Mouse (Mus musculus) lung, embryonic 15.5 days (tissue): ENCODE results near the gene Gm15319. TPM values are rescaled to one million over a fixed set of nuclear protein-coding genes. Genes with fewer than 3 reads are reported as not detected.
"Not testable (repeated sequence)": the region's sequence is repeated elsewhere in the genome, so short reads cannot be mapped to it uniquely, and the experiment has no call there.

Experiments
- ATAC-seq: fragments of 200-750 bp; cut with Nextera tagmentation; 2 replicates; pipeline ENCODE4 v1.8.0; 2017; ENCODE audit warnings: moderate number of reproducible peaks, borderline replicate concordance; ENCODE audit not compliant: low FRiP score, low TSS enrichment; ENCODE audit errors: extremely low read depth
- H3K27ac ChIP-seq: fragments of 300-500 bp; sonication (generic); 2 replicates; pipeline ENCODE4 v1.5.1; 2015; ENCODE audit warnings: moderate library complexity, mild to moderate bottlenecking, inconsistent platforms
- H3K27me3 ChIP-seq: fragments of 300-500 bp; sonication (generic); 2 replicates; pipeline ENCODE4 v1.6.1; 2015; ENCODE audit warnings: inconsistent platforms
- H3K36me3 ChIP-seq: fragments of 300-500 bp; sonication (generic); 2 replicates; pipeline ENCODE4 v1.6.1; 2015; ENCODE audit warnings: inconsistent platforms
- H3K4me1 ChIP-seq: fragments of 300-500 bp; sonication (generic); 2 replicates; pipeline ENCODE4 v1.6.1; 2015; ENCODE audit warnings: inconsistent platforms
- H3K4me2 ChIP-seq: fragments of 300-500 bp; sonication (generic); 2 replicates; pipeline ENCODE4 v1.6.1; 2015; ENCODE audit warnings: inconsistent platforms, mild to moderate bottlenecking, moderate library complexity
- H3K4me3 ChIP-seq: fragments of 300-500 bp; sonication (generic); 2 replicates; pipeline ENCODE4 v1.5.1; 2015; ENCODE audit warnings: mild to moderate bottlenecking, inconsistent platforms
- H3K9ac ChIP-seq: fragments of 300-500 bp; sonication (generic); 2 replicates; pipeline ENCODE4 v1.6.1; 2015; ENCODE audit warnings: inconsistent platforms
- H3K9me3 ChIP-seq: fragments of 300-500 bp; sonication (generic); 2 replicates; pipeline ENCODE4 v1.6.1; 2016; ENCODE audit warnings: inconsistent platforms
- WGBS: fragments of 180-500 bp; shearing (Covaris S2); methylation state at CpG from one replicate; pipeline ENCODE4 v1.1.7; 2015; 5-methylcytosine and 5-hydroxymethylcytosine counted together
- polyA plus RNA-seq: library from polyadenylated mRNA; unstranded; fragments of >200 nt; fragmentation: Nextera tagmentation; extraction: Ambion mirVana; gene quantifications from 2 replicates; pipeline ENCODE4 v1.2.1, GENCODE M21; 2015

Gene Gm15319
- polyA plus RNA-seq, 1 experiment from 2014 or later: not detected

- not testable (repeated sequence) for H3K4me2 ChIP-seq, H3K27me3 ChIP-seq, H3K9me3 ChIP-seq, H3K27ac ChIP-seq, H3K4me1 ChIP-seq, H3K9ac ChIP-seq, H3K4me3 ChIP-seq, ATAC-seq, H3K36me3 ChIP-seq
- no CpG with 5 or more reads among the region's 4 CpGs for WGBS
Observed at GRCm38 (mm10) chr8:20379650-20380436, 16.8 kb upstream of the Gm15319 start.

DNA sequence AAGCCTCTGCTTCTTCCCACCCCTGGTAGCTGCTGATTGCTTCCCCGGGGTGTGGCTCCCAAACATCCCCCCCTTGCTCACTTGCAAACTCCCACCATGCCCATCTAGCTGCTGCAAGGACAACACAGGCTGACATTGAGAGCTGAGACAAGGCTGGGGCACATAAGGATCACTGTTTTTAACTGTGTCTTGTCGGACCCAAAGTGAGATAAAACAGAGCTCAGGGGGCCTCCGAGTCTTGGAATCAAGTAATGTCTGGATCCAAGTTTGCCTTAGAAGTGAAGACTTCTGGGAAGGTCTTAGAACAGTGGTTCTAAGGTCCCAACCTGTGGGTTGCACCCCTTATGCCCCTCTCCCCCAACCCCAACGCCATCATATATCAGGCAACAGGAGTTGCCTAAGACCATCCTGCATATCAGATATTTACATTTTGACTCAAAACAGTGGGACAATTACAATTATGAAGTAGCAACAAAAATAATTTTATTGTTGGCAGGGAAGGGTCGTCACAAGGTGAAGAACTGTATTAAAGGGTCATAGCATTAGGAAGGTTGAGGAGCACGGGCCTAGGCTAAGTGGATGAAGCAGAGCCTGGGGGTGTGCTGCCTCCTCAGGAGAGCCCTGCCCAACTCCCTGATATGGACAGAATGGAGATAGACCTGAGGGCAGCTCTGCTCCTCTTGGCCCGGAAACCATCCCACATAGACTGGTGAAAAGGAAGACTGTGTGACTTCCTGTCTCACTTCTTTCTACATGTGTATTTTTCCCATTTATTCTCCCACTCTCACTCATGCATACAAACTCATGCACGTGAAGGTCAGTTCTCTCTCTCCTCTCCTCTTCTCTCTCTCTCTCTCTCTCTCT, 16.0 kb upstream of the Gm15319 start:
- peak; percentile 79 for ATAC-seq
- not testable (repeated sequence) for H3K36me3 ChIP-seq, H3K4me1 ChIP-seq, H3K27ac ChIP-seq, H3K9ac ChIP-seq, H3K27me3 ChIP-seq, H3K4me3 ChIP-seq, H3K9me3 ChIP-seq, H3K4me2 ChIP-seq
- WGBS: 74% methylated on average over 4 of the region's 8 CpGs

DNA sequence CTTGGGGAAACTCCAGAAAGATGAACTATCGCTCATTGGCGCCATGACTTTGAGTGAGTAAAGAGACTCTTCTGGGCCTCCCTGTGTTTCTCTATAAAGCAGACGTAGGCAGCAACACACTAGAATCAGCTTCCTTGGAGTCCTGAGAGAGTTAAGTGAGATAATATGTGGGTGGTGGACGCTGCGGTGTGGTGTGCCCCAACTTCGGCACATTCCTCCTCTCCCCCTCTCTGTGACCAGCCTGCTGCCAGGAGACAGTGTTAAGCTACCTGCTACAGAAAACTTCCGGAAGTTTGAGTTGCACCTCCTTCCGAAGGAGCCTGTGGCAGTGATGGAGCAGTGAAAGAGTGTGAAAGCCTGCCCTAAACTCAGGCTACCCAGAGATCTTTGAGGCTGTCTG, 15.3 kb upstream of the Gm15319 start:
- not testable (repeated sequence) for H3K4me2 ChIP-seq, H3K27ac ChIP-seq, H3K9ac ChIP-seq, H3K4me1 ChIP-seq, H3K36me3 ChIP-seq, H3K9me3 ChIP-seq, H3K4me3 ChIP-seq, ATAC-seq, H3K27me3 ChIP-seq
- 80% methylated on average over 6 of the region's 8 CpGs for WGBS

GRCm38 (mm10) chr8:20375698-20376097, 12.7 kb upstream of the Gm15319 start:
- ATAC-seq, H3K4me1 ChIP-seq, H3K27me3 ChIP-seq, H3K9ac ChIP-seq, H3K27ac ChIP-seq, H3K4me3 ChIP-seq, H3K9me3 ChIP-seq, H3K36me3 ChIP-seq, H3K4me2 ChIP-seq: not testable (repeated sequence)
- no CpG with 5 or more reads among the region's 3 CpGs for WGBS

DNA sequence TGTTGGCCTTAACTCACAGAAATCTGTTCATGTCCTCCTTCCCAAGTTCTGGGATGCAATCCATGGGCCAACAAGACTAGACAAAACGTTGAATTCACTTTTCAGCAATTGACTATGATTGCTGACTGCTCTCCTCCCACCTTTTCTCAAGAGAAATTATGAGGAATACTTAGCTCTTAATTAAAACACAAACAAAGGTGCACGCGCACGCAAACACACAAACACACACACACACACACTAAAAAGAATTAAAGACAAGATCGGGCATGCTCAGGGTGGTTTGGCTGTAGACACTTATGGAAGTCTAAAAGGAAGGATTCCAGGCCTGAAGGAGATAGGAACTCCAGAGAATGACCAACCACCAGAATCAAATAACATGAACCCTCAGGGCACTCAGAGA, 6.6 kb downstream of the Gm15319 start:
- H3K9me3 ChIP-seq, H3K4me1 ChIP-seq, H3K27ac ChIP-seq, H3K4me3 ChIP-seq, H3K36me3 ChIP-seq, H3K4me2 ChIP-seq, H3K27me3 ChIP-seq, ATAC-seq, H3K9ac ChIP-seq: not testable (repeated sequence)
- 76% methylated on average over 5 of the region's 5 CpGs for WGBS

DNA sequence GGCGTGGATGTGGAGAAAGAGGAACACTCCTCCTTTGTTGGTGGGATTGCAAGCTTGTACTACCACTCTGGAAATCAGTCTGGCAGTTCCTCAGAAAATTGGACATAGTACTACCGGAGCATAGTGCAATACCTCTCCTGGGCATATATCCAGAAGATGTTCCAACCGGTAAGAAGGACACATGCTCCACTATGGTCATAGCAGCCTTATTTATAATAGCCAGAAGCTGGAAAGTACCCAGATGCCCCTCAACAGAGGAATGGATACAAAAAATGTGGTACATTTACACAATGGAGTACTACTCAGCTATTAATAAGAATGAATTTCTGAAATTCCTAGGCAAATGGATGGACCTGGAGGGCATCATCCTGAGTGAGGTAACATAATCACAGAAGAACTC, 9.4 kb downstream of the Gm15319 start:
- WGBS: 96% methylated on average over 2 of the region's 3 CpGs

GRCm38 (mm10) chr8:20302759-20303158, 60.3 kb downstream of the Gm15319 start:
- H3K4me3 ChIP-seq, H3K36me3 ChIP-seq, ATAC-seq, H3K4me1 ChIP-seq, H3K4me2 ChIP-seq, H3K9me3 ChIP-seq, H3K9ac ChIP-seq, H3K27me3 ChIP-seq, H3K27ac ChIP-seq: not testable (repeated sequence)
- 90% methylated on average over 5 of the region's 6 CpGs for WGBS

More for the DNA sequence above, 9.4 kb downstream of the Gm15319 start:
- not testable (repeated sequence) for H3K9ac ChIP-seq, H3K4me2 ChIP-seq, H3K4me3 ChIP-seq, ATAC-seq, H3K36me3 ChIP-seq, H3K27me3 ChIP-seq, H3K4me1 ChIP-seq, H3K9me3 ChIP-seq, H3K27ac ChIP-seq

DNA sequence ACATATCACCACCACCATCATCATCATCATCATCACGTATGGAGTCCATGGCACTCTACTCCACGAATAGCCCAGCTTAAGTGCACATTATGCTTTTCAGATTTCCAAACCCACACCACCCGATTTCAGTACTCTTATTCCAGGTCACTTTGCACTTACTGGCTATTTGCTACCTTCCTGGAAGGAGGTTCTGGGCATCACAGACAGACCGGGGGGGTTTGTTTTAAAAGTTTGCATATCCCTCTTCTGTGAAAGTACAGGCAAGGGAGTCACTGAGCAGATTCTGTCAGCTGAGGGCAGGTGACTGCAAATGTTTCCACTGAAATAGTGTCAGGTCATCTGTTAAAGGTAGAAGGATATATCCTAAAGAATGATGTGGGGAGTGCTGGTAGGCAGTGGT, 63.0 kb downstream of the Gm15319 start:
- H3K4me3 ChIP-seq, H3K9ac ChIP-seq, H3K27me3 ChIP-seq, H3K36me3 ChIP-seq, H3K4me2 ChIP-seq, H3K27ac ChIP-seq, H3K4me1 ChIP-seq, H3K9me3 ChIP-seq, ATAC-seq: not testable (repeated sequence)
- 67% methylated on average over 4 of the region's 4 CpGs for WGBS

DNA sequence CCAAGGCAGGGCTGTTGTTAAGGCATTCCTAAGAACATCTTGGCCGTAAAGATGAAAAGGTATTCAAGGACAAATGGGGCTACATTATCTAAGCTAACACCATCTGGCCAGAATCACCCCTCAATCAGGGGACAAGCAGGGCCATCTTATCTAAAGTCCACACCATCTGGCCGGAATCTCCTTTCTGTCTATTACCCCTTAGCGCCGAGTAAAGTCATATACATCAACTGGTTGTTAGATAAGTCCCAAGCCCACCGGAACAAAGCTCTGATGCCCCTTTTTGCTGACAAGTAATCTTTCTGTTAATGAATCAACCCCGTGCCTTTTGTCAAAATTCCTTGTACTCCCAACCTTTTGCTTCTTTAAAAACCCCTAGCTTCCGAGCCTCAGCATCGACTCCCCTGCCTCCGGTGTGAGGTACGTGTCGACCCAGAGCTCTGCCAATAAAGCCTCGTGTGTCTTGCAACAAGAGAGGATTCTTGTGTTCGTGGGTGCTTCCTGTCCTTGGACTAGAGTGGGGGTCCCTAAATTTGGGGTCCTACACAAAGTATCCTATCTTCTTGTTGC, 65.0 kb downstream of the Gm15319 start:
- not testable (repeated sequence) for H3K27ac ChIP-seq, ATAC-seq
- 85% methylated on average over 13 of the region's 13 CpGs for WGBS

DNA sequence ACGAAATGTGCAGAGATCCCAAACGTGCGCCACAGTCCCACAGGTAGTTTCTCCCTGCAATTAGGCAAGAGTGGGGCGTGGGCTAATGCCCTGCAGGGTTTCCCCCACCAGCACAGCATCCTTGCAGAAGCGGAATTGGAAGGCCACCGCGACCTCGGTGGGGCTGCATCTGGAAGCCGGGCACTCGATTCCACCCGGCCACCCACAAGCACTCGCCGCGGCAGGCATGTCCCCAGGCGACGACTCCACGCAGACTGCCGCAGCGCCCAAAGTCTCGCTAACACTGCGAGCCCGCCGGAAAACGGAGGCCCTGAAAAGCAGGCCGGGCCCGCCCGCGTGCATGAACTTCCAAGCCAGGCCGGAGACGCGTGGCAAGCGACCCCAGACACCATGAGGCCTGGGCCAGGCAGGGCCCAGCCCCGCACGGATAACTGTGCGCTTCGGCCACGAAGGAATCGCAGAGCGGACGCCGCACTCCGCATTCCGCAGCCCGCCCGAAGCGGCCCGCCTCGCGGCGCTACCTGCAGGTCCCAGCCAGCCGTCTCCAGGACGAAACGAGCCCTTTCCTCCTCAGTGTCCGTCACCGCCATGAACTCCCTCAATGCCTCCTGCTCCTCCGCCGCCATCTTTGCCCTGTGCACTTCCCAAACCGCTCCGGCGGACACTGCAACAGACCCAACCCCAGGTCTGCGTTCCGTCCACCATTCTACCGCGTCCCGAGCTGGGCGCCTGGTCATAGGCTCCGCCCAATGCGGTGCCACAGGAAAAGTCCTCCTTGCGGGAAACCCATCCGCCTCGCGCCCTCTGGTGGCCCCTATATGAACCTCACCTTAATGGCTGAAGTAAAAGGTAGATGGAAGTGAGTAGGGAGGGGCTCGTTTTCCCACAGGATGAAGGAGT, 66.0 kb downstream of the Gm15319 start:
- not testable (repeated sequence) for H3K27me3 ChIP-seq, H3K36me3 ChIP-seq, H3K4me1 ChIP-seq, H3K9me3 ChIP-seq
- H3K4me3 ChIP-seq: peak overlapping the region; percentile 59
- peak overlapping the region; percentile 83 for H3K9ac ChIP-seq
- ATAC-seq: peak; percentile 97
- H3K4me2 ChIP-seq: peak overlapping the region; percentile 54
- H3K27ac ChIP-seq: peak overlapping the region; percentile 66
- WGBS: 8% methylated on average over 72 of the region's 73 CpGs

More for the DNA sequence above, 65.0 kb downstream of the Gm15319 start:
- not testable (repeated sequence) for H3K9me3 ChIP-seq, H3K4me3 ChIP-seq, H3K36me3 ChIP-seq, H3K27me3 ChIP-seq, H3K4me1 ChIP-seq, H3K9ac ChIP-seq, H3K4me2 ChIP-seq

DNA sequence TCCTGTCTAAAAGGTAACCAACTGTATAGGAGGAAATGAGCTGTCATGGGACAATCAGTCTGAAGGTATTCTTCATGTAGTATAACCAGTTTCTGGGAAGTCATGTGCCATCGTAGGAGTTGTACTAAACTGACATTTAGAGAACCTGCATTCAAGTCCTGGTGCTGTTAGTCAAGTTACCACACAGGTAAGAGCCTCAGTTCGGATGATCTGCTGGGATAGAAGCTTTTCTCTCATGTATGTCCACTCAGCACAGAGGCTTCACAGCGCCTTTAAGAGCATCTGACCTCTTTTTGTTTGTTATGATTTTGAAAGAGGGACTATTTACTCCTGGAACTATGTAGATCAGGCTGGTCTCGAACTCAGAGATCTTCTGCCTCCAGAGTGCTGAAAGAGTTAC, 67.1 kb downstream of the Gm15319 start:
- not testable (repeated sequence) for H3K9me3 ChIP-seq, H3K4me3 ChIP-seq, H3K4me2 ChIP-seq, H3K27me3 ChIP-seq, H3K4me1 ChIP-seq, H3K36me3 ChIP-seq, H3K27ac ChIP-seq, H3K9ac ChIP-seq, ATAC-seq
- 87% methylated on average over 3 of the region's 4 CpGs for WGBS
